Mouse (Mus musculus): ENCODE measurements around the gene Cpd. TPM values are rescaled to one million over a fixed set of nuclear protein-coding genes. Genes with fewer than 3 reads are reported as not detected.

The Cpd gene
- 14.4 and 16.5 TPM in 2 replicates for polyA plus RNA-seq (2014; fragmentation: Nextera tagmentation; extraction: Ambion mirVana)

DNA sequence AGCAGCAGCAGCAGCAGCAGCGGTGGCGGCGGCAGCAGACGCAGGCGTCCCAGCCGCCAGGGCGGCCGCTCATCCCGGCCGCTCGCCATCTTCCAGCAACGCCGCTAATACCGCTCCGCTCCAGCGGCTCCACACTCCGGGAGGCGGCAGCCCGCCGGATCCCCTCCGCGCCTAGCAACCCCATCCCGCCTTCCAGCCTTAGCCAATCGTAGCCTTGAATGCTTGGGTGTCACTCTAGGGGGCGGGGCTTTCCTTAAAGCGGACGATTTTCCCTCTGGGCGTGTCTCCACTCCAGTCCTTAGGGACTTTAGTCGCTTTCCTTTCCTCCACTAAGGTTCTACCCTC is at the start of gene Cpd:
TSS of gene Cpd (minus strand) at position 141 of the 345 bp plus-strand sequence.
- peak within 1 kb of the TSS; percentile 87 for H3K4me3 ChIP-seq (ENCODE audit: low read depth, low read length)
- peaks cover 13% of the 10 kb centered on the region for H3K4me1 ChIP-seq (ENCODE audit: control insufficient read depth, insufficient read depth, low read length)
- H3K4me2 ChIP-seq, result peak within 1 kb of the TSS; percentile 95
- WGBS, result under 1% methylated on average over 29 of the region's 29 CpGs
- no peaks in the 10 kb centered on the region; the same call in 1 of the 2 replicates for H3K9me3 ChIP-seq (ENCODE audit: control insufficient read depth, low read length)
- H3K9ac ChIP-seq (ENCODE audit: low read length), result peak within 1 kb of the TSS; percentile 86
- peak; percentile 99 for DNase-seq (ENCODE audit: low spot score, missing footprints)
- peak within 1 kb of the TSS; percentile 73 for H3K27ac ChIP-seq (ENCODE audit: low read depth, low read length)
- peak; percentile 100 for ATAC-seq (ENCODE audit: low FRiP score)
- no peaks in the 10 kb centered on the region for H3K36me3 ChIP-seq (ENCODE audit: control insufficient read depth, insufficient read depth, low read length)
- H3K27me3 ChIP-seq (ENCODE audit: control insufficient read depth, insufficient read depth, low read length), result no peaks in the 10 kb centered on the region

DNA sequence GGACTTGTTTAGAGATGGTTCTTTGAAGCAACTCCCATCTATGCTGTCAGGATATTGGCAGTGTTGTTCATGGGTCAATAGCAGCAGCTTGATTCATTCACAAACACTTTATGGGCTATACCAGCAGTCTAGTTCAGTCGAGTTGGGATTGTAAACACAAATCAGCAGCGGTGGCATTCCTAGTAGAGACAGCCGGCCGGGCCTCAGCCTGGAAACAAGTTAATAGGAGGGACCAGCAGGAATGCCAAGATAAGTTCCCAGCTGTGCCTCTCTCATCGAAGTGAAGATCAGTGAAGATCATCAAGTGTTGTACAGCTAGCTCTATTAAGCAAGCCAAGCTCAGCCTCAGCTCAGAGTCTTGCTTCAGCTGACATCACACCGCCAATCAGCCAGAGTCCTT is 49.5 kb upstream of the Cpd start:
- peaks cover 3% of the 10 kb centered on the region; the same call in 1 of the 2 replicates for H3K4me1 ChIP-seq (ENCODE audit: control insufficient read depth, insufficient read depth, low read length)
- no peak overlapping the region for H3K9ac ChIP-seq (ENCODE audit: low read length)
- H3K27me3 ChIP-seq (ENCODE audit: control insufficient read depth, insufficient read depth, low read length), result no peaks in the 10 kb centered on the region
- ATAC-seq (ENCODE audit: low FRiP score) (no peak), DNase-seq (ENCODE audit: low spot score, missing footprints) (no peak)
- no peak overlapping the region for H3K27ac ChIP-seq (ENCODE audit: low read depth, low read length)
- H3K36me3 ChIP-seq (ENCODE audit: control insufficient read depth, insufficient read depth, low read length), result no peaks in the 10 kb centered on the region
- H3K4me2 ChIP-seq, result no peak overlapping the region
- H3K9me3 ChIP-seq (ENCODE audit: control insufficient read depth, low read length), result no peaks in the 10 kb centered on the region
- no peak overlapping the region for H3K4me3 ChIP-seq (ENCODE audit: low read depth, low read length)
- 82% methylated on average over 6 of the region's 6 CpGs for WGBS

DNA sequence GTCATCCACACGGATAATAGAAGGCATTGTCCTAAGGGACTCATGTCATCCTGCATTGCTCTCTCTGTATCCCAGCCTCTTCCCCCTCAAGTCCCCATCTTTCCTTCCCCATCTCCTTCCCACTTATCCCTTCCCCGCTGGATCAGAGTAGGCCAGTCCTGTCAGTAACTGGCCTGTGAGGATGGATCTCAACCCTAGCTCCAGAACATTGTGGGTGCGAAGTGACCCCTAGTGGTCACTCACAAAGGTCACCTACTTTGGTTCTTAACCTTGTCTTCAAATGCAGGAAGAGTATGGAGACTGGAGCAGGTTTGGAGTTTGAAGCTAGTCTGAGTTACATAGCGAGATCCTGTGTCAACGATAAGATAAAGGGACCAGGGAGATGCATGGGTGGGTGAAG is 47.4 kb upstream of the Cpd start:
- 41% methylated on average over 5 of the region's 5 CpGs for WGBS
- Histone ChIP-seq H3K27ac (ENCODE audit: low read depth, low read length) (no peak overlapping the region), H3K27me3 (ENCODE audit: control insufficient read depth, insufficient read depth, low read length) (no peaks in the 10 kb centered on the region), H3K9me3 (ENCODE audit: control insufficient read depth, low read length) (no peaks in the 10 kb centered on the region), H3K36me3 (ENCODE audit: control insufficient read depth, insufficient read depth, low read length) (no peaks in the 10 kb centered on the region), H3K4me3 (ENCODE audit: low read depth, low read length) (no peak overlapping the region), H3K4me2 (no peak overlapping the region), H3K4me1 (ENCODE audit: control insufficient read depth, insufficient read depth, low read length) (peaks cover 3% of the 10 kb centered on the region; the same call in 1 of the 2 replicates), H3K9ac (ENCODE audit: low read length) (no peak overlapping the region)
- ATAC-seq (ENCODE audit: low FRiP score) (no peak), DNase-seq (ENCODE audit: low spot score, missing footprints) (peak; percentile 88)

DNA sequence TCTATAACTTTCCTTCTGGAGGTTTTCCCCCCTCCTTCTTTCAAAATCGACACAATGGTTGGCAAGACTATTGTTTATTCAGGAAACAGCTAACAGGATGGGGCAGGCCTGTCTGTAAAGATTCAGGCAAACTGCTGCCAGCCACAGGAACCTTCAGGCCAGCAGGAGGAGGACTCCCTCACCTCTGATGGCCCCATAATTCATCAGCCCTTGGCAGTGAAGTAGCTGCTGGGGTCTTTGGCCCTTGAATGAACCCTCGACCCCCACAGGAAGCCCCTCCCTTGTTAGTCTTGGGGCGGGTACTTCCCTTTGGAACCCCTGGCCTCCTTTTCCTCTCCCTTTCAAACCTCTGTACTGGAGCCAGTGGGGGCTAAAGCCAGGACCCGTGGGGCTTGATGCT is 46.8 kb upstream of the Cpd start:
- Histone ChIP-seq H3K4me1 (ENCODE audit: control insufficient read depth, insufficient read depth, low read length) (peaks cover 3% of the 10 kb centered on the region; the same call in 1 of the 2 replicates), H3K27ac (ENCODE audit: low read depth, low read length) (no peak overlapping the region), H3K36me3 (ENCODE audit: control insufficient read depth, insufficient read depth, low read length) (no peaks in the 10 kb centered on the region), H3K4me2 (no peak overlapping the region), H3K9me3 (ENCODE audit: control insufficient read depth, low read length) (no peaks in the 10 kb centered on the region), H3K4me3 (ENCODE audit: low read depth, low read length) (no peak overlapping the region), H3K9ac (ENCODE audit: low read length) (no peak overlapping the region), H3K27me3 (ENCODE audit: control insufficient read depth, insufficient read depth, low read length) (no peaks in the 10 kb centered on the region)
- DNase-seq (ENCODE audit: low spot score, missing footprints) (peak; percentile 73), ATAC-seq (ENCODE audit: low FRiP score) (no peak)
- 55% methylated on average over 4 of the region's 4 CpGs for WGBS

DNA sequence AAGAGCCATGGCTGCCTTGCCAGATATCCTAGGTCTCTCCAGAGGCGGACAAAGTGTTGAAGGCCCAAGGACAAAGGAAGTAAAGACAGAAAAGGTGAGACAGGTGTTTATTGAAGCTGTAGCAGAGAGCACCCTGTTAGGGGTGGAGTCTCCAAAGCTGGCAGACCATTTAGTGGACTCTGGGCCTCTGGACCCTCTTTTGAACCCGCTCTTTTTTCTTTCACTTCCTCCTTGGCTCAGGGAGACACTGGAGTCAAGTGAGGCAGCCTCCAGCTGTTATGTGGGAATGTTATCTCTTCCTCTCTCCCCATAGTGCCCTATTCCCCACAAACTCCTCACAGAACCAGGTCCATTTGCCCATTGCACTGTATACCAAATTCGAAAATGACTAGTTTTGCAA is 46.2 kb upstream of the Cpd start:
- WGBS, result 85% methylated on average over 3 of the region's 3 CpGs

DNA sequence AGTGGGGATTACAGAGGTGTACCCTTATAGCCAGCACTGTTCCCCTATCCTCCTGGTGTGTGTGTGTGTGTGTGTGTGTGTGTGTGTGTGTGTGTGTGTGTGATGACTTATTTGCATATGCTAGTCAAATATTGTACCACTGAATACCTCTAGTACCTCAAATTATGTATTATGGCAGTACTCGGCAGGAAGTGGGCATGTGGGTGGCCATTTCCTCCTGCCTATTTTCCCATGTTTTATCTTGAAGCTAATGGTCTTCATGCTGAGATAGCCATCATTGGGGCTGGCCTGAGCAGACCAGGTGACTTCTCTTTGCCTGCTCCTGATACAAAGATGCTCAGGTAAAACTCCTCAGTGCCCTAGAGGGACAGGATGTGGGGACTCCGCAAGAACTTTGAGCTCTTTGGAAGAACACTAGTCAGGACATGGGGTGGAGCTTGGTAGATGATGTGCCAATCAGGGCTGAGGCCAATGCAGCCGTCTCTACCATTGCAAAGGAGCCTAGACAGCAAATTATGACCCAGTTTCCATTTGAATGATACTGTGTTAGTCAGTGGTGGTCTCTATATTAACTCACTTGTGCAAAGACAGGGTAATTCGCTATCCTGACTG is 45.0 kb upstream of the Cpd start:
- 87% methylated on average over 4 of the region's 4 CpGs for WGBS
- Histone ChIP-seq H3K4me3 (ENCODE audit: low read depth, low read length) (no peak overlapping the region), H3K4me2 (no peak overlapping the region), H3K27ac (ENCODE audit: low read depth, low read length) (no peak overlapping the region), H3K9me3 (ENCODE audit: control insufficient read depth, low read length) (no peaks in the 10 kb centered on the region), H3K9ac (ENCODE audit: low read length) (no peak overlapping the region), H3K36me3 (ENCODE audit: control insufficient read depth, insufficient read depth, low read length) (no peaks in the 10 kb centered on the region), H3K4me1 (ENCODE audit: control insufficient read depth, insufficient read depth, low read length) (no peaks in the 10 kb centered on the region), H3K27me3 (ENCODE audit: control insufficient read depth, insufficient read depth, low read length) (no peaks in the 10 kb centered on the region)
- ATAC-seq (ENCODE audit: low FRiP score) (no peak), DNase-seq (ENCODE audit: low spot score, missing footprints) (peak; percentile 68)

More for the DNA sequence above, 46.2 kb upstream of the Cpd start:
- Histone ChIP-seq H3K4me1 (ENCODE audit: control insufficient read depth, insufficient read depth, low read length) (peaks cover 1% of the 10 kb centered on the region; the same call in 1 of the 2 replicates), H3K4me3 (ENCODE audit: low read depth, low read length) (no peak overlapping the region), H3K27me3 (ENCODE audit: control insufficient read depth, insufficient read depth, low read length) (no peaks in the 10 kb centered on the region), H3K4me2 (no peak overlapping the region), H3K27ac (ENCODE audit: low read depth, low read length) (no peak overlapping the region), H3K36me3 (ENCODE audit: control insufficient read depth, insufficient read depth, low read length) (no peaks in the 10 kb centered on the region), H3K9ac (ENCODE audit: low read length) (no peak overlapping the region), H3K9me3 (ENCODE audit: control insufficient read depth, low read length) (no peaks in the 10 kb centered on the region)
- DNase-seq (ENCODE audit: low spot score, missing footprints) (peak; percentile 31), ATAC-seq (ENCODE audit: low FRiP score) (no peak)

DNA sequence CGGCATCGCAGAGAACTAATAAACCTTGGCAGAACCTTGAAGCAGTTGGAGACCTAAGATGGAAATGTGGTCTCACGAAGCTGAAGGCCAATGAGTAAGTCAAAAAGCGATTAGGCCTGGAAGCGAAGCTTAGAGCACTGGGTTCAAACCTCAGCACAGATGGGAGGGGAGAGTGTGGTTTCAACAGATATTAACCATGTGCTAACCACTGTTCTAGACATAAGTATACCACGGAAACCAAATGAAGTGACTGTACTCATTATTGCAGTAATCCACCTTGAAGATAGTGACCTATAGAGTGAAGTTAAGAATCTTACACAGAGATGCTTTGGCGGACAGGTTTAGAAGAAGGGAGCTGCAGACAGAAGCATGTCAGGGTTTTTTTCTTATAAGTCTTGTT is 44.4 kb upstream of the Cpd start:
- ATAC-seq (ENCODE audit: low FRiP score), result no peak
- Histone ChIP-seq H3K36me3 (ENCODE audit: control insufficient read depth, insufficient read depth, low read length) (no peaks in the 10 kb centered on the region), H3K27ac (ENCODE audit: low read depth, low read length) (no peak overlapping the region), H3K4me1 (ENCODE audit: control insufficient read depth, insufficient read depth, low read length) (no peaks in the 10 kb centered on the region), H3K4me3 (ENCODE audit: low read depth, low read length) (no peak overlapping the region), H3K27me3 (ENCODE audit: control insufficient read depth, insufficient read depth, low read length) (no peaks in the 10 kb centered on the region), H3K9me3 (ENCODE audit: control insufficient read depth, low read length) (no peaks in the 10 kb centered on the region), H3K9ac (ENCODE audit: low read length) (no peak overlapping the region), H3K4me2 (no peak overlapping the region)
- no peak for DNase-seq (ENCODE audit: low spot score, missing footprints)
- WGBS, result 91% methylated on average over 7 of the region's 7 CpGs

DNA sequence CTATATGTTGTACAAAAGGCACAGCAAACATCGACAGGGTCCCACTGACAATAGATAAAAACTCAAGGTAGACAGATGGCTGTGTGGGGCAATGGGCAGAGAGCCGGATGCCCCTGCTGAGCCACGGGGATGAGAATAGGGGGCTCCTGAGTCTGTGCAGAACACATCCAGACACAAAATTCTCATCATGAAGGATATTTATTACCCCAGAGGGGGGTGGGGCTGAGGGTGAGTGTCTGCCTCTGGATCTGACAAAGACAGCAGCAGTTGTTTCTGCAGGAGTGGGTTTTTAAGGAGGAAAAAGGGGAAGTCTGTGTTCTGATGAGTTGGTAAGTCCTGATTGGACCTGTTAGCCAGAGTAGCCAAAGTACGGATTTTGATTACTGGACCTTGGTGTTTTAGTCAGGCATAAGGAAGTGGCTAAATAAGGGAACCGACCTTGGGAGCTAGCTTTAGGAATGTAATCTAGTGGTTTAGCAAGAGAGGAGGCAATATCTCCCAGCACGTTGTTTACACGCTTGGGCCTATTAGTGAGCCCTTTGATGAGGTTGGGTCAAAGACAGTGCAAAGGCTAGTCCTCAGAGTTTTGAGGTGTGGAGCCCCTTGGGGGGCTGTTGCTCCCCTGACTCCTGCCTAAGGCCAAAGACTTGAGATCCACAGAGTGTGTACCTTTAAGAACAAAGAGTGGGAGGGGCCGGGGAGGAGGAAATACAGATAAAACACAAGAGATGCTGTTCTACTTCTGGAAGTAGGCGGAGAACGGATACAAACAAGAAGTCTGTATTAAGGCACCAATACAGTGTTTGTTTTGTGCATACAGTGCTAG is 42.7 kb upstream of the Cpd start:
- no peaks in the 10 kb centered on the region for H3K27me3 ChIP-seq (ENCODE audit: control insufficient read depth, insufficient read depth, low read length)
- H3K4me1 ChIP-seq (ENCODE audit: control insufficient read depth, insufficient read depth, low read length), result no peaks in the 10 kb centered on the region
- no peak for ATAC-seq (ENCODE audit: low FRiP score)
- DNase-seq (ENCODE audit: low spot score, missing footprints), result peak; percentile 45
- no peaks in the 10 kb centered on the region for H3K36me3 ChIP-seq (ENCODE audit: control insufficient read depth, insufficient read depth, low read length)
- H3K4me2 ChIP-seq, result no peak overlapping the region
- H3K27ac ChIP-seq (ENCODE audit: low read depth, low read length), result no peak overlapping the region
- no peak overlapping the region for H3K9ac ChIP-seq (ENCODE audit: low read length)
- WGBS, result 77% methylated on average over 10 of the region's 10 CpGs
- no peaks in the 10 kb centered on the region for H3K9me3 ChIP-seq (ENCODE audit: control insufficient read depth, low read length)
- no peak overlapping the region for H3K4me3 ChIP-seq (ENCODE audit: low read depth, low read length)

DNA sequence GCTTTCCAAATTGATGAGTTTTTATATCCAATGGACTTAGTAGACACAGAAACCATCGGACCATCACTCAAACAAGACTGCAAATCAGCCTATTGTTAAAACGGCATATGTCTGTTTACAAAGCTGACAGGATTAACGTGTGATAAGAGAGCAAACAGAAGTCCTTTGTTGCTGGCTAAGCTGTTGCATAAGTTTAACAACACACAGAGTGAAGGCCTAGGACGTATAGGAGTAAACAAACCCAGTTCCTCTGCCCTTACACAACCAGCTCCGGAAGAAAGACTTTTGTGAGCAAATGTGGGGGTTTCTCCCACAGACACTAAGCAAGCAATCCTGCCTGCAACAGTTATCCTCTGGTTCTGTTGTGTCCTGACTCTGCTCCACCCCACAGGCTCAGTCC is 37.6 kb upstream of the Cpd start:
- Histone ChIP-seq H3K4me1 (ENCODE audit: control insufficient read depth, insufficient read depth, low read length) (no peaks in the 10 kb centered on the region), H3K4me2 (no peak overlapping the region), H3K9ac (ENCODE audit: low read length) (no peak overlapping the region), H3K36me3 (ENCODE audit: control insufficient read depth, insufficient read depth, low read length) (no peaks in the 10 kb centered on the region), H3K27ac (ENCODE audit: low read depth, low read length) (no peak overlapping the region), H3K4me3 (ENCODE audit: low read depth, low read length) (no peak overlapping the region), H3K9me3 (ENCODE audit: control insufficient read depth, low read length) (no peaks in the 10 kb centered on the region), H3K27me3 (ENCODE audit: control insufficient read depth, insufficient read depth, low read length) (no peaks in the 10 kb centered on the region)
- ATAC-seq (ENCODE audit: low FRiP score) (no peak), DNase-seq (ENCODE audit: low spot score, missing footprints) (peak; percentile 82)
- 32% methylated on average over 5 of the region's 5 CpGs for WGBS

All from midbrain, embryonic 11.5 days (tissue).